Mouse (Mus musculus) CH12.LX (cell line): Measurements from ENCODE around the gene Bcl7b.

ENCODE experiments used
- CHD2 ChIP-seq: IDR thresholded peaks from 2 replicates; pipeline ENCODE4 v1.6.1; 2011; ENCODE audit warnings: low read length, improper control_type of control experiment
- CTCF ChIP-seq, 2 experiments: IDR thresholded peaks in 1 of 2; conservative IDR thresholded peaks in 1 of 2; 2 replicates each; pipeline ENCODE4 v1.5.1; 2011 to 2012; ENCODE audit warnings: low read depth in 2 of 2, low read length in 2 of 2, improper control_type of control experiment in 1 of 2, inconsistent platforms in 1 of 2, mild to moderate bottlenecking in 1 of 2, moderate library complexity in 1 of 2
- E2F4 ChIP-seq: IDR thresholded peaks from 2 replicates; pipeline ENCODE4 v1.6.1; 2011; ENCODE audit warnings: low read depth, low read length, improper control_type of control experiment; ENCODE audit not compliant: insufficient replicate concordance
- EP300 ChIP-seq: IDR thresholded peaks from 2 replicates; pipeline ENCODE4 v1.6.1; 2011; ENCODE audit warnings: low read length, improper control_type of control experiment
- GABPA ChIP-seq: IDR thresholded peaks from 2 replicates; pipeline ENCODE4 v1.6.1; 2012; ENCODE audit warnings: low read depth, low read length, improper control_type of control experiment, inconsistent platforms; ENCODE audit not compliant: insufficient replicate concordance
- JUN ChIP-seq: IDR thresholded peaks from 2 replicates; pipeline ENCODE4 v1.6.1; 2011; ENCODE audit warnings: low read depth, mild to moderate bottlenecking, low read length, improper control_type of control experiment, moderate library complexity; ENCODE audit not compliant: insufficient read depth
- JUND ChIP-seq: conservative IDR thresholded peaks from 2 replicates; pipeline ENCODE4 v1.6.1; 2011; ENCODE audit warnings: low read depth, low read length, improper control_type of control experiment
- MAZ ChIP-seq: IDR thresholded peaks from 2 replicates; pipeline ENCODE4 v1.6.1; 2012; ENCODE audit warnings: low read depth, mild to moderate bottlenecking, inconsistent platforms, low read length, improper control_type of control experiment, moderate library complexity
- NELFE ChIP-seq: IDR thresholded peaks from 2 replicates; pipeline ENCODE4 v1.6.1; 2011; ENCODE audit warnings: low read depth, low read length, improper control_type of control experiment
- POLR2A ChIP-seq: IDR thresholded peaks from 2 replicates; pipeline ENCODE4 v1.6.1; 2011; ENCODE audit warnings: low read depth, mild to moderate bottlenecking, improper control_type of control experiment, low read length
- POLR2AphosphoS2 ChIP-seq: IDR thresholded peaks from 2 replicates; pipeline ENCODE4 v1.6.1; 2011; ENCODE audit warnings: low read depth, low read length, improper control_type of control experiment
- RCOR1 ChIP-seq: conservative IDR thresholded peaks from 2 replicates; pipeline ENCODE4 v1.6.1; 2012; ENCODE audit warnings: low read depth, mild to moderate bottlenecking, inconsistent platforms, low read length, improper control_type of control experiment
- UBTF ChIP-seq: IDR thresholded peaks from 2 replicates; pipeline ENCODE4 v1.6.1; 2012; ENCODE audit warnings: low read depth, mild to moderate bottlenecking, inconsistent platforms, low read length, improper control_type of control experiment, moderate library complexity

DNA sequence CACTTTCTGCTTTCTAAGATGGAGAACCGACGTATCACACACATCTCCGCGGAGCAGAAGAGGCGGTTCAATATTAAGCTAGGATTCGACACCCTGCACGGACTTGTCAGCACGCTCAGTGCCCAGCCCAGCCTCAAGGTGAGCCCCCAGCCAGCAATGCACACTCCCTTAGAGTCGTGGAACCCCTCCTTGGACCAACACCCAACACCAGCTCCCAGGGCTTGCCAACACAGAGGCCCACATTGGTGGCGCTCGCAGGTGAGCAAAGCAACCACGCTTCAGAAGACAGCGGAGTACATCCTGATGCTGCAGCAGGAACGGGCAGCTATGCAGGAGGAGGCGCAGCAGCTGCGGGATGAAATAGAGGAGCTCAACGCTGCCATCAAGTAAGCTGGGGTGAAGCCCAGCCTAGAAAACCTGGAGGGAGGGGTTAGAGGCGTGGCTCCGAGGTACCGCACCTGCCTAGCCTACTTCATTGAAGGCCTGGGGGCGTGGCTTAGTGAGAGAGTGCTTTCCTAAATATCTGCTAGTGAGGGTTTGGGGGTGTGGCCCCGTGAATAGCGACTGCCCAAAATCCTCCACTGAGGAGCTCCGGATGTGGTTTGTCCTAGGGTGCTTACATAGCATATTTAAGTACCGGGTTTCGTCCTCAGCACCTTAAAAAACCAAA is 34.2 kb upstream of the Bcl7b start:
- TF ChIP-seq CTCF (conservative IDR thresholded peaks at IDR 0.05 in 1 of 2, IDR thresholded peaks at IDR 0.05 in 1 of 2; ENCODE audit: low read depth in 2 of 2, low read length in 2 of 2) (no peak), RCOR1 (no peak), POLR2A (no peak), POLR2AphosphoS2 (no peak), MAZ (no peak), CHD2 (no peak), JUN (no peak), JUND (no peak), EP300 (no peak), E2F4 (no peak), GABPA (no peak), UBTF (no peak), NELFE (no peak)
